Mouse (Mus musculus) R1 (cell line): Measurements from ENCODE around the gene Slc39a11.

Source experiments
- DNase-seq: peaks from one replicate; pipeline ENCODE4 v3.0.0-alpha.2; 2018; ENCODE audit warnings: low read depth, low spot score

The Slc39a11 gene

GRCm38 (mm10) chr11:113296162-113296561 is 353.7 kb downstream of the Slc39a11 start:
- DNase-seq, result peak; percentile 73

GRCm38 (mm10) chr11:113294518-113294917 is 355.4 kb downstream of the Slc39a11 start:
- DNase-seq, result no peak

GRCm38 (mm10) chr11:113292906-113293614 is 356.8 kb downstream of the Slc39a11 start:
- no peak for DNase-seq

GRCm38 (mm10) chr11:113291781-113292714 is 357.8 kb downstream of the Slc39a11 start:
- DNase-seq, result peak; percentile 35

GRCm38 (mm10) chr11:113290911-113291310 is 359.0 kb downstream of the Slc39a11 start:
- DNase-seq, result no peak

GRCm38 (mm10) chr11:113284951-113285741 is 364.7 kb downstream of the Slc39a11 start:
- DNase-seq, result peak; percentile 80

- DNase-seq, result no peak
Measured at GRCm38 (mm10) chr11:113283376-113283811, 366.5 kb downstream of the Slc39a11 start.

GRCm38 (mm10) chr11:113278238-113278637 is 371.6 kb downstream of the Slc39a11 start:
- DNase-seq, result no peak

- no peak for DNase-seq
Measured at GRCm38 (mm10) chr11:113277034-113277612, 372.8 kb downstream of the Slc39a11 start.

- DNase-seq, result no peak
Measured at GRCm38 (mm10) chr11:113276518-113276917, 373.4 kb downstream of the Slc39a11 start.

- no peak for DNase-seq
Measured at GRCm38 (mm10) chr11:113274037-113274436, 375.8 kb downstream of the Slc39a11 start.

- DNase-seq, result no peak
Measured at GRCm38 (mm10) chr11:113271857-113272256, 378.0 kb downstream of the Slc39a11 start.

- no peak for DNase-seq
Measured at GRCm38 (mm10) chr11:113268831-113269319, 381.0 kb downstream of the Slc39a11 start.

GRCm38 (mm10) chr11:113267516-113268230 is 382.2 kb downstream of the Slc39a11 start:
- no peak for DNase-seq

GRCm38 (mm10) chr11:113266706-113267105 is 383.2 kb downstream of the Slc39a11 start:
- DNase-seq, result no peak

- DNase-seq, result no peak
Measured at GRCm38 (mm10) chr11:113265567-113265966, 384.3 kb downstream of the Slc39a11 start.

GRCm38 (mm10) chr11:113263971-113264370 is 385.9 kb downstream of the Slc39a11 start:
- DNase-seq, result no peak

- DNase-seq, result peak; percentile 9
Measured at GRCm38 (mm10) chr11:113262062-113262461, 387.8 kb downstream of the Slc39a11 start.

- no peak for DNase-seq
Measured at GRCm38 (mm10) chr11:113261421-113261820, 388.5 kb downstream of the Slc39a11 start.

GRCm38 (mm10) chr11:113259712-113260382 is 390.0 kb downstream of the Slc39a11 start:
- no peak for DNase-seq
